Mouse (Mus musculus) heart, embryonic 15.5 days (tissue): ENCODE measurements around the gene Pgbd5. TPM values are rescaled to one million over a fixed set of nuclear protein-coding genes. Genes with fewer than 3 reads are reported as not detected.
A peak's percentile ranks its signal among the peaks of the same experiment; 100 is the strongest.
"Not testable (repeated sequence)": the region's sequence is repeated elsewhere in the genome, so short reads cannot be mapped to it uniquely, and the experiment has no call there.

Experiments
- ATAC-seq: fragments of 200-750 bp; cut with Nextera tagmentation; replicated peaks from 2 replicates; pipeline ENCODE4 v1.8.0; 2017; ENCODE audit warnings: low read depth, moderate TSS enrichment; ENCODE audit not compliant: insufficient number of reproducible peaks, insufficient read depth, low FRiP score
- H3K27ac ChIP-seq: fragments of 300-500 bp; sonication (generic); 2 replicates; pipeline ENCODE4 v1.5.1; 2015; ENCODE audit warnings: mild to moderate bottlenecking, inconsistent platforms
- H3K27me3 ChIP-seq: fragments of 300-500 bp; sonication (generic); 2 replicates; pipeline ENCODE4 v1.6.1; 2015; ENCODE audit warnings: inconsistent platforms
- H3K36me3 ChIP-seq: fragments of 300-500 bp; sonication (generic); 2 replicates; pipeline ENCODE4 v1.6.1; 2015; ENCODE audit warnings: mild to moderate bottlenecking, inconsistent platforms
- H3K4me1 ChIP-seq: fragments of 300-500 bp; sonication (generic); replicated peaks from 2 replicates; pipeline ENCODE4 v1.6.1; 2015; ENCODE audit warnings: inconsistent platforms
- H3K4me2 ChIP-seq: fragments of 300-500 bp; sonication (generic); 2 replicates; pipeline ENCODE4 v1.6.1; 2015; ENCODE audit warnings: inconsistent platforms, mild to moderate bottlenecking, moderate library complexity
- H3K4me3 ChIP-seq: fragments of 300-500 bp; sonication (generic); 2 replicates; pipeline ENCODE4 v1.5.1; 2015; ENCODE audit warnings: mild to moderate bottlenecking, inconsistent platforms
- H3K9ac ChIP-seq: fragments of 300-500 bp; sonication (generic); 2 replicates; pipeline ENCODE4 v1.6.1; 2015; ENCODE audit warnings: mild to moderate bottlenecking, inconsistent platforms
- H3K9me3 ChIP-seq: fragments of 300-500 bp; sonication (generic); replicated peaks from 2 replicates; pipeline ENCODE4 v1.6.1; 2016; ENCODE audit warnings: inconsistent platforms
- WGBS: fragments of 180-500 bp; shearing (Covaris S2); methylation state at CpG from one replicate; pipeline ENCODE4 v1.1.7; 2015; ENCODE audit warnings: mixed read lengths; 5-methylcytosine and 5-hydroxymethylcytosine counted together
- polyA plus RNA-seq: library from polyadenylated mRNA; unstranded; fragments of >200 nt; fragmentation: Nextera tagmentation; extraction: Ambion mirVana; gene quantifications from 2 replicates; pipeline ENCODE4 v1.2.1, GENCODE M21; 2015

Gene Pgbd5
- polyA plus RNA-seq, 1 experiment from 2014 or later: 1.9 TPM

DNA sequence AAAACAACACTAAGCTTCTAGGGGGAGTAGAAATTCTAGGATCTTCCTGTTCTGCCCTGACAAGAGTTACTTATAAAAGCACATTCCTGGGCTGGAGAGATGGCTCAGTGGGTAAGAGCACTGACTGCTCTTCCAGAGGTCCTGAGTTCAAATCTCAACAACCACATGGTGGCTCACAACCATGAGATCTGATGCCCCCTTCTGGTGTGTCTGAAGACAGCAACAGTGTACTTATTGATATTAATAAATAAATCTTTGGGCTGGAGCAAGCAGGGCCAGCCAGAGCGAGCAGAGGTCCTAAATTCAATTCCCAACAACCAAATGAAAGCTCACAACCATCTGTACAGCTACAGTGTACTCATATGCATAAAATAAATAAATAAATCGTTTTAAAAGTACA is 10.7 kb downstream of the Pgbd5 start:
- H3K27ac ChIP-seq, H3K9ac ChIP-seq, H3K9me3 ChIP-seq, H3K4me3 ChIP-seq, ATAC-seq, H3K4me2 ChIP-seq, H3K36me3 ChIP-seq: not testable (repeated sequence)
- Histone ChIP-seq H3K4me1 (peaks cover 36% of the 10 kb centered on the region), H3K27me3 (peaks cover 25% of the 10 kb centered on the region)
- 52% methylated on average over 2 of the region's 2 CpGs for WGBS

DNA sequence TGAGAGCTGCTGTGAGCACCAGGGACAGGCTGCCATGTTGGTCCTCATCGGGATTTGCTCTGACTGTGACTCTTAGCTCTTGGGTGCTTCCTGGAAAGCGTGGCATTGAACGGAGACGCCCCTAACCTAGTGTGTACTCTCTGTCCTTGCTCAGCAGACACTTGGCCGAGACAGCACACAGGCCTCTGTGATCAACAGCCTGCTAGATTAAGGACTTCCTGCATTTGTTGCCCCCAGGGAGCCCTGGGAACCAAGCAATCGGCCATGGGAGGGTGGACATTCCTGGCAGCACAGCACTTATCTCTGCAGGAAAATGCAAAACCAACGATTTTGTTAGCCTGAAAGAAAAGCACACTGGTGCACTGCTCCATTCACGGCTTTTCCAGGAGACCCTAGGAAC is 18.0 kb downstream of the Pgbd5 start:
- Histone ChIP-seq H3K4me1 (peaks cover 14% of the 10 kb centered on the region), H3K9me3 (no peaks in the 10 kb centered on the region), H3K27me3 (peaks cover 3% of the 10 kb centered on the region; the same call in 1 of the 2 replicates), H3K27ac (peak overlapping the region; percentile 42), H3K9ac (no peak overlapping the region), H3K36me3 (no peaks in the 10 kb centered on the region), H3K4me3 (no peak overlapping the region), H3K4me2 (peak overlapping the region; percentile 29; the same call in 1 of the 2 replicates)
- ATAC-seq: peak; percentile 78
- 21% methylated on average over 8 of the region's 8 CpGs for WGBS

DNA sequence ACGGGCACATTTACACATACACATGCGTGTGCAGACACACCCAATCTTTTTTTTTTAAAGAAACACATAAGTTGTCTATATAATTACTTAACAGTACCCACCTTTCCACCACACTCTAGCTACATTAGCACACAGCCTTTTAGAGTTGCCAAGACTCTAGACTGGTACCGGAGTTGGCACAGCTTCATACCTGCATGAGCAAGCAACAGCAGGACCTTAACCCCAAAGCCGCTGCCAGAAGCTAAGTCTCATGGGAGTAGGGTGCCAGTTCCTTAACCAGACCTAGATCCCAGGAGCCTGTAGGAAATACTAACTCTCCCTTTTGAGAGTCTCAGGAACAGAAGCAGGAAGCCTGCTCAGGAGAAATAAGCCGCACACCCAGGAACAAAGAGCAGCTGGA is 20.5 kb downstream of the Pgbd5 start:
- Histone ChIP-seq H3K9ac (no peak overlapping the region), H3K27ac (no peak overlapping the region), H3K27me3 (peaks cover 3% of the 10 kb centered on the region; the same call in 1 of the 2 replicates), H3K4me3 (no peak overlapping the region), H3K9me3 (no peaks in the 10 kb centered on the region), H3K36me3 (no peaks in the 10 kb centered on the region), H3K4me2 (no peak overlapping the region), H3K4me1 (peaks cover 18% of the 10 kb centered on the region)
- ATAC-seq: no peak
- WGBS: 92% methylated on average over 5 of the region's 5 CpGs

DNA sequence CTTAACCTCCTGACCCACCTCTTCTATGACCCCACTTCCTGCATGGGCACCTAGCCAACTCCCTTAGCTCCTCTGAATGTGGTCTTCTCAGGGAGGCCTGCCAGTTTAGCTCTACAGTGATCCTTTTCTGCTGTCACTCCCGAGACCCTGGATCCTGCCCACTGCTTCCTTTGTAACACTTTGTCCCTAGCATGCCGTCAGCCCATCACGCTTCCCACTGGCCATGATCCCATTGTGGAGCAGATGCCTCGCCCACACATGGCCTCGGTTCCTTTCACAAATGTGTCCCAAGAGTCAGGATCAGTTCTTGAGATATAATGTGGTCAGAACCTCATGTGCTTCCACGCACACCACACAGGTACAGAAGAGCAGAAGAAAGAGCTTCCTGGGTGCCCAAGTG is 21.3 kb downstream of the Pgbd5 start:
- Histone ChIP-seq H3K36me3 (no peaks in the 10 kb centered on the region), H3K4me1 (peaks cover 18% of the 10 kb centered on the region), H3K4me3 (no peak overlapping the region), H3K9ac (no peak overlapping the region), H3K27me3 (no peaks in the 10 kb centered on the region), H3K9me3 (no peaks in the 10 kb centered on the region), H3K4me2 (no peak overlapping the region), H3K27ac (no peak overlapping the region)
- ATAC-seq: no peak; the same call in 1 of the 2 replicates
- WGBS: 70% methylated on average over 6 of the region's 6 CpGs

DNA sequence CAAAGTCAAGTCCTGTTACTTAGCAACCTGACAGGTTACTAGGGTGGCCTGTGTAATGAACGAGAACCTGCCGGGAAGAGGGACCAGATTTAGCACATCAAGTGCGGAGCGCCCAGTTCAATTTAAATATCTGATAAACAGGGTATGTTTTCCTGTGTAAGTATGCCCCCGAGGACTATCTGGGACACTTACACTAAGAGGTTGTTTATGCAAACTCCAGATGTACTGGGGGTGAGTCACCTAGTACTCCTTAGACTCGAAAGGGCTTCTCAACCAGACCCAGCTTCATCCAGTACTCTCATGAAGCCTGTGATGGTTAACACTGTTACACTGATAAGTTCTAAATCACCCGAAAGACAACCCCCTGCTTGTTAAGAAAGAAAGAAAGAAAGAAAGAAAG is 22.8 kb downstream of the Pgbd5 start:
- ATAC-seq: no peak
- Histone ChIP-seq H3K4me2 (no peak overlapping the region), H3K4me1 (peaks cover 15% of the 10 kb centered on the region), H3K4me3 (no peak overlapping the region), H3K27ac (no peak overlapping the region), H3K9ac (no peak overlapping the region), H3K27me3 (no peaks in the 10 kb centered on the region), H3K9me3 (no peaks in the 10 kb centered on the region), H3K36me3 (no peaks in the 10 kb centered on the region)
- WGBS: 34% methylated on average over 7 of the region's 7 CpGs

DNA sequence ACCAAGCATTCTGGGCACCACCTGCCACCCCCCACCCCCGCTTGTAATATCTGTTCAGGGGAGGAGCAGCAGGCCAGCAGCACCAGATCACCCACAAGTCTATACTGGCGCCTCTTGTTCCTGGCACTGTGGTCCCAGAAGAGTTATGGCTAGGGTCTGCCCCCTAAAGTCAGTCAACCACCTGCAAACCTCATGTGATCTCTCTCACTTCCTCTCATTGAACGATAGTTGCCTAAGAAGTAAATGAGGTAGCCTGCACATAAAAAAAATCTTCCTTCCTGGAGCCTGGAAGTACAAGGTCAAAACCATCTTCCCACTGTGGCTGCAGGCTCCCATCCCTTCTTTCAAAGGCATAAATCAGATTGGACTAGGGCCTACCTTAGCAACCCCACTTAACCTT is 23.7 kb downstream of the Pgbd5 start:
- Histone ChIP-seq H3K9me3 (no peaks in the 10 kb centered on the region), H3K27me3 (no peaks in the 10 kb centered on the region), H3K9ac (no peak overlapping the region), H3K4me1 (peaks cover 9% of the 10 kb centered on the region), H3K36me3 (no peaks in the 10 kb centered on the region), H3K4me2 (no peak overlapping the region), H3K27ac (no peak overlapping the region), H3K4me3 (no peak overlapping the region)
- 72% methylated on average over 3 of the region's 3 CpGs for WGBS
- ATAC-seq: no peak

DNA sequence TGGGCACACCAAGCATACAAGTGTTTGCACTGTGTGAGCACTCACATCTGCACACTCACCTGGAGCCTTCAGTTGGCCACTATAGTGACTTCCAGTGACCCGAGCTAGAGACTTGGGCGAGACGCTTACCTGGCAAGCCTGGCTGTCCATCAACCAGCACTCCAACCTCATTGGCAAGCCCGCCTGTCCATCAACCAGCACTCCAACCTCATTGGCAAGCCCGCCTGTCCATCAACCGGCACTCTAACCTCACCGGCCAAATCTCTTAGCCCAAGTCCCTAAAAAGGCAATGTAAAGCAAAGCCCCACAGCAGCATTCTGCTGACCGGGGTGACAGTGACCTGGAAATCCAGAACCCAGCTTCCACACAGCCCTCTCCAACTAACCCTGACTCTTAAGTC is 24.5 kb downstream of the Pgbd5 start:
- no peak overlapping the region for H3K9ac ChIP-seq
- H3K4me3 ChIP-seq: no peak overlapping the region
- H3K36me3 ChIP-seq: no peaks in the 10 kb centered on the region
- no peak for ATAC-seq
- no peaks in the 10 kb centered on the region for H3K9me3 ChIP-seq
- H3K4me1 ChIP-seq: peaks cover 9% of the 10 kb centered on the region
- 83% methylated on average over 8 of the region's 8 CpGs for whole genome bisulfite sequencing
- no peaks in the 10 kb centered on the region for H3K27me3 ChIP-seq
- no peak overlapping the region for H3K4me2 ChIP-seq
- H3K27ac ChIP-seq: no peak overlapping the region

DNA sequence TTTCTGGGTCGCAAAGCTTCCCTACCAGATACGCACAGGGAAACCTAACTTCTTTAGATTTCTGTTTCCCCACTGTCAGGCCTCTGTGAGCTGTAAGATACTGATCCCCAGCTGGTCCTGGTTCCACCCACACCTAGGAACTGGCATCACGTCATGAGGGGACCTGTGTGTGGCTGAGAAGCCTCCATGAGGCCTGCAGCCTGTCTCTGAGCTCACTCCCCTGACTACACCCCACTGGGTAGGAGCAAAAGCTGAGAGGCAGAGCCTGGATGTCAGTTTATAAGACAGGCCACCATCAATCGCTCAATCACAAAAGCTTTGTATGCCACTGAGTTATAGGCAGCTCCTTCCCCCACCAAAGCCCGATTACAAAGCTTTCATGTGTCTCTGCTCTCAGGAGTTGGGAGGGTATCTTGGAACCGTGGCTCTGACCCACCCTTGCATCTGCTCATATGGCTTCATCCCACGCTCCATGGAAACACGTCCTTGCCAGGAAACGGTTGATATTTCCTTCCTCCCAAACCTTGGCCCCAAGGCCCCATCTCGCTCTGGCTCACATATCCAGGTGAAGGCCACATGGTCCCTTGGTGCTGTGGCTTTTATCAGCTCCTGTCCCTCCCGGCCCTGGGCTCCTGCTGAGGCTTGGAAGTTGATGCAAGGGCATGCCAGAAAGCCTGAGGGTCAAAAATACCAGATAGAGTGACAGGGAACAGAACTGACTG is 26.1 kb downstream of the Pgbd5 start:
- H3K4me3 ChIP-seq: no peak overlapping the region
- no peaks in the 10 kb centered on the region for H3K9me3 ChIP-seq
- no peaks in the 10 kb centered on the region for H3K27me3 ChIP-seq
- ATAC-seq: no peak
- no peak overlapping the region for H3K4me2 ChIP-seq
- H3K9ac ChIP-seq: no peak overlapping the region
- no peaks in the 10 kb centered on the region for H3K36me3 ChIP-seq
- no peak overlapping the region for H3K27ac ChIP-seq
- WGBS: 68% methylated on average over 11 of the region's 11 CpGs
- H3K4me1 ChIP-seq: peaks cover 9% of the 10 kb centered on the region

DNA sequence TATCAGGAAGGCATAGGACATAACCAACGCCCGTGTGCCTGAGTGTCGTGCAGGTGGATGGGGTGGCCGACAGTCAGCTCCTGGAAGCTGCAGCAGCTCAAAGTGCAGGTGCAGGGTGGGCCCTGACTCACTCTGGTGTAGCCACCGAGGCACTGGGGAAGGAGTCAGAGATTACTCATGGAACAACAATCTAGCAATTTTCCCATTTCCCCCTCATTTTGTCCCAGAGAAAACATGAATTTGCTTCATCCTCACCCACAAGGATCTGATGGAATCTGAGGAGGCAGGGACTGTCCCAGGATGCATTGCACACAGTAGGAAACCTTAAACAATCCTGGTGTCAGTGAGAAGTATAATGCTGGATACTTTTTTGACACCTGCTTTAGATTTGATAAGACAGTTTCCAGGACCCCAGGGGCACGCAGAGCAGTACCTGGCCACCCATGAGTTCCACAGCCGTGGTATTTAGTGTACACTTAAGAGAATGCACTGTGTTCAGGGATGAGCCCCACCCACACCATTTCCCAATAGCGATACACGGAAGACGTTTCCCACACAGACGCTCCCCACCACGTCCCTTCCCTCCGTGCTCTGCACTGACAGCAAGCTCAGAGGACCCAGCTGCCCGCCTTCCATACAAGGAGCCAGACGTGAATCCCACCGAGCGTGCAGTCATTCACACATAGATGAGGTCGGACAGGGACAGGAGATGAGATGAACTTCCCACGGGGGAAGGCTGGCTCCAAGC is 26.8 kb downstream of the Pgbd5 start:
- Histone ChIP-seq H3K4me3 (no peak overlapping the region), H3K4me2 (no peak overlapping the region), H3K4me1 (peaks cover 5% of the 10 kb centered on the region; the same call in 1 of the 2 replicates), H3K27ac (no peak overlapping the region), H3K36me3 (no peaks in the 10 kb centered on the region), H3K9ac (no peak overlapping the region), H3K9me3 (no peaks in the 10 kb centered on the region), H3K27me3 (no peaks in the 10 kb centered on the region)
- 68% methylated on average over 19 of the region's 19 CpGs for WGBS
- ATAC-seq: no peak

DNA sequence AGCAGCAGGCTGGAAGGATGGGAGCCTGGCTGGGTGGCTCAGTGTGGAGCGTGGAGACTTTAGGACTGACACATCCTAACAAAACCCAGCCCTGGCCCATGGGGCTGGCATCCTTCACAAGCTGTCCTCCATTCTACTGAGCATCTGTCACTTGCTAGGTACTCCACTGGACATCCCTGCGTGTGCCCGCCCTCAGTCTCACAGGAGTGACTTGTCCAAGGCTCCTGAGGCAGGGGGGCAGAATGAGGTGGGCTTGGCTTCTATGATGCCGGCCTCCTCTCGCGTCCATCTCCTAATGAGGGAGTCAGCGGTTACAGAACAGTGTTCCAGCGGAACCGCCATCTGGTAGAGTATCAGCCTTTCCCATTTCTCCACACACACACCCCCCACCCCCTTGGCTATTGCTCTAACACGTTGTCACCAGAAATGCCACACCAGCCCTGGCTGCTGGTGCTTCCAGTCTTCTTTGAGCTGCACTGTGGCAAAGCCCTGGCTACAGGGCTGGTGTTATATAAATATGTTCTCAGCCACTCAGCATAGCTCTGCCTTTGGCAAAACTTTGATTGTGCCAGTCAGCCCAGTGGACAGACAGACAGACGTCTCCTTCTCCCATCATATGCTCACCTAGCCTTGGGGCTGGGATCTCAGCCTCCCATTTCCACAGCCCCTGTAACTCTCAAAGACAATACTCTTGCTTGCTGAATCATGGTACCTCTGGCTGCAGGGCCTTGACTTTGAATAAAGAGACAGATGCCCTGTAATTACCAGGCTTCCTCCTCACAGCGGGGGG is 34.8 kb downstream of the Pgbd5 start:
- no peak for ATAC-seq
- Histone ChIP-seq H3K9me3 (no peaks in the 10 kb centered on the region), H3K4me3 (no peak overlapping the region), H3K36me3 (no peaks in the 10 kb centered on the region), H3K27ac (no peak overlapping the region), H3K4me1 (no peaks in the 10 kb centered on the region), H3K4me2 (no peak overlapping the region), H3K27me3 (no peaks in the 10 kb centered on the region), H3K9ac (no peak overlapping the region)
- WGBS: 74% methylated on average over 11 of the region's 12 CpGs

DNA sequence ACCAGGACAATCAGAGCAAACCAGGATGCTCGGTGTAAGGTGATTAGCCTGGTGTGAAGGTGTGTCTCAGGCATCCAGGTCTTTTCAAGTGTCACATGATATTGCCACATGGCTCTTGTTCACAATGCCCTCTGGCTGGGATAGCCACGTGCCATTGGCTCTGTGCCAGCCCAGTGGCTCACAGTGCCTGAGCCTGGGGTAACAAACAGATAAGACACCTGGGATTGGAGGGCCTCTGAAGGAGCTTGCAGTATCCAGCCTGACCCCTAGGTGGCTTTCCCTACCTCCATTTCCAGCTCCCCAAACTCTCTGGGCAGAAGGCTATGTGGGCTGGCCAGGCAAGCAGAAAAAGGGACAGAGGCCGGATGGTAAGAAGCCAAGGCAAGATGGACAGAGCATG is 35.6 kb downstream of the Pgbd5 start:
- Histone ChIP-seq H3K9ac (no peak overlapping the region), H3K4me1 (peaks cover 7% of the 10 kb centered on the region), H3K27me3 (no peaks in the 10 kb centered on the region), H3K36me3 (no peaks in the 10 kb centered on the region), H3K4me3 (no peak overlapping the region), H3K4me2 (no peak overlapping the region), H3K9me3 (no peaks in the 10 kb centered on the region), H3K27ac (no peak overlapping the region)
- 22% methylated on average over 3 of the region's 3 CpGs for WGBS
- ATAC-seq: 0 out of 2 replicates have a peak, but pooled peaks have one; percentile 12
